Mouse (Mus musculus) left cerebral cortex, postnatal 4 days (tissue): Measurements from ENCODE around the gene Plce1. TPM values are rescaled to one million over a fixed set of nuclear protein-coding genes. Genes with fewer than 3 reads are reported as not detected.
A peak's percentile ranks its signal among the peaks of the same experiment; 100 is the strongest.

Experiments used
- DNase-seq: peaks from one replicate; pipeline ENCODE4 v3.0.0-alpha.2; 2022
- intact Hi-C: fragments of 180-260 bp; cut with DNase I; formaldehyde crosslinking; loops from one replicate; pipeline ENCODE4 v1.15.1; 2025
- total RNA-seq, 2 experiments: library from RNA; stranded (reverse); gene quantifications; 2 replicates each; pipeline ENCODE4 v1.2.3; 2021

The Plce1 gene
- total RNA-seq, 2 experiments from 2014 or later, result 9.0 to 9.1 TPM

GRCm38 (mm10) chr19:38578554-38579146 is 97.7 kb downstream of the Plce1 start:
- intact Hi-C loops, result no loop called here
- no peak for DNase-seq

DNA sequence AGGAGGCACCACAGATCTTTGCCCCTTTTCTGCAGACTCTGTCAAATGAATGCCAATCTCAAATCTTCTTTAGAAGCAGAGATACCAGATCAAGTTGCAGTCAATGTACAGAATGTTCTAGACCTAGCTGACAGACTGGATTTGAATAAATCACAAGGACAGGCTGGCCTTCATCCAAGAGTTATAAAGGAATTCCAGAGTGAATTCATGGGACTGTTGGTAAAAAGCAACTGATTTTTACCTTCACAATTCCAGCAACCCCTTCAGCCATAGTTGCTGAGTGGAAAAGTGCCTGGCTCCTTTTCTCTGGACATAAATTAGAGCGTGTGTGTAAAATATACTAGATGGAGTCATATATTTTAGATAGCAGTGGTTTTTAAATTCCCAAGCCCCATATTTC is 102.0 kb downstream of the Plce1 start:
- DNase-seq, result no peak
- intact Hi-C loops, result no loop called here

- intact Hi-C loops, result no loop called here
- DNase-seq, result peak; percentile 41
Measured at GRCm38 (mm10) chr19:38587559-38587958, 106.7 kb downstream of the Plce1 start.

- intact Hi-C loops, result no loop called here
- DNase-seq, result no peak
Measured at GRCm38 (mm10) chr19:38589466-38589865, 108.6 kb downstream of the Plce1 start.

- no peak for DNase-seq
- intact Hi-C loops, result no loop called here
Measured at GRCm38 (mm10) chr19:38589941-38590340, 109.0 kb downstream of the Plce1 start.

DNA sequence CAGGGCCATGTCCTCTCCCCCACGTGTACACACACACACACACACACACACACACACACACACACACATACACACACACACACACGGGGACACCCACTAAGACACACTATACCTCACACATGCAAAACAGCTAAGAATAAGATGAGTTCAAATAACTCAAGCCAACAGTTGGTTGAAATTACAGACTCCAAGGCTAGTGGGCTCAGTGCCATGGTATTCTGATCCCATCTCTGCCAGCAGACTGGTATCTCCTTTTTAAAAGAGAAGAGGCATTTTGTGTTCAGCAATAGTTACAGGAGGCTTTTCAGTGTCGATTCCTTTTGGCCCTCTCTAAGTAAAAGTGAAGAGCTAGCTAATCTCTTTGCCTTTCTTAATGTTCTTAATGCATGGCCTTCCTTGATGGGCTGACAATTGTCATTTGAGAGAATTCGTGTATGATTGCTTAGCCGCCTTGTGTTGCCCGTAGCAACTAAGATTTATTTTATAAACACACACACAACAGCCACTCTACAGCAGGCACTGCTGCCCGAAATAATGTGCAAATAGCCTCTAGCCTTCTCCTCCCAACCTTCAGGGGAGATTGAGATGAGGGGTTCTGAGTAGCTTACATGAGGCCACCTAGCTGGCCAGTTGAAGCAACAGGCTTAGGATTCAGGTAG is 111.8 kb downstream of the Plce1 start:
- intact Hi-C loops, result no loop called here
- no peak for DNase-seq

- intact Hi-C loops, result no loop called here
- DNase-seq, result no peak
Measured at GRCm38 (mm10) chr19:38593225-38593897, 112.5 kb downstream of the Plce1 start.

- DNase-seq, result no peak
- intact Hi-C loops, result no loop called here
Measured at GRCm38 (mm10) chr19:38596096-38596495, 115.2 kb downstream of the Plce1 start.

- intact Hi-C loops, result no loop called here
- no peak for DNase-seq
Measured at GRCm38 (mm10) chr19:38597392-38597791, 116.5 kb downstream of the Plce1 start.

- DNase-seq, result no peak
- intact Hi-C loops, result no loop called here
Measured at GRCm38 (mm10) chr19:38599001-38599400, 118.1 kb downstream of the Plce1 start.

GRCm38 (mm10) chr19:38601127-38601526 is 120.2 kb downstream of the Plce1 start:
- intact Hi-C loops, result no loop called here

DNA sequence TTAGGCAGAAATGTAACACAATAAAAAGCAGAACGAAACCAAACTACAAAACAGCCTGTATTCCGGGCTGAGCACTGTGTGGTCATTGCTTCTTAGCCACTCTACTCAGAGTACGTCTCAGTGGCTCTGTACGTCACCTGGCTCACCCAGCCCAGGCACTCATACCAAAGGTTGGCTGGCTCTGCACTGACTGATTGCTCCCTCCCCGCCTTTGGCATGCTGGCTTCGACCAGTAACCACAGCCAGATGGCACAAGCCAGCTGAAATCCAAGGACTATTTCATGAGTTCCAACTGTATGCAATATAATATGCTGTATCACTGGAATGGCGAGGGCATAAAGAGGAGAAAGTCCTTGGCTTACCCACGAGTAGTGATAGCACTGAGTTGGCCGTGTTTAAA is 121.9 kb downstream of the Plce1 start:
- intact Hi-C loops, result no loop called here
- DNase-seq, result peak; percentile 63

More at GRCm38 (mm10) chr19:38601127-38601526, 120.2 kb downstream of the Plce1 start:
- no peak for DNase-seq

DNA sequence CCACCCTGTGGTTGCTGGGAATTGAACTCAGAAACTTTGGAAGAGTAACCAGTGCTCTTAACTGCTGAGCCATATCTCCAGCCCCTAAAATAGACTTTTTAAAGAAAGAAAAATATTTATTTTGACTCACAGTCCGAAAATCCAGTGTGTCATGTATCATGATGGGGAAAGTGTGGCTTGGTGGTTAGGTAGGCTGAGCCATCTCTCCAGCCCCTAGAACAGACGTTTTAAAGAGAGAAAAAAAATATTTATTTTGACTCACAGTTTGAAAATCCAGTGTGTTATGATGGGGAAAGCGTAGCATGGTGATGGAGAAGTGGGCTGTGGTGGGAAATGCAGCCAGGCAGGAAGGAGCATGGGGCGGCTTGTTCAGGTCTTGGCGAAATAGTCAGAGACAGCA is 126.3 kb downstream of the Plce1 start:
- intact Hi-C loops, result no loop called here
- no peak for DNase-seq

DNA sequence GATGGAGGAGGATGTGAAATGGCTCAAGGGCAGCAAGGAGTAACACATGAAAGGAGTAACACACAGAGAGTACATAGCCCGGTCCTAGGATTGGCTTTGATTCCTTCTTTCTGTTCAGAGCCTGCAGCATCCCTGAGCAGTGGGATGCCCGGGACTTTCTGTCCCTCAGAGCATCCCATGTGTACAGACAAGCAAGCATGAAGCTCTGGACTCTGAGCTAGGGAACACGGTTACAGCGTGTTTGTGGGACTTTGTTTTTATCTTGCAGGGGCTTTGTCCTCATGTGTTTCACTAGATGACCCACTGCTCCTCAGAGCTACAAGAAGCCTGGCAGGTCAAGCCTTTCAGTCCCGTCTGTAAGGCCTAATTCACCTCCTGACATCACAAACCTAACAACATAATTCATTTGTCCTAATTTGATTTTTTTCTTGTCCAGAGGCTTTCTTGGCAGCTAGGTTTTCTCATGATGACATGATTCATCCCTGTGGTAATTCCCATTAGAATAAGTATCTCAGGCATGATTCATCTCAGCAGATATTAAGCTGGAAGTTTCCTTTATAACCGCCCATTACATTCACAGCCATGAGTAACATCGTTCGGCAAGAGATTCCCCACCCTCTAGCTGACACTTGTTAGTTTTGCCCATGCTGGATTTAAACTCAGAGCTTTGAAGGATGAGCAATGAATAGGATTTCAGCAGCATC is 128.2 kb downstream of the Plce1 start:
- intact Hi-C loops, result no loop called here
- DNase-seq, result no peak

GRCm38 (mm10) chr19:38610291-38610690 is 129.4 kb downstream of the Plce1 start:
- no peak for DNase-seq
- intact Hi-C loops, result no loop called here

GRCm38 (mm10) chr19:38610809-38611208 is 129.9 kb downstream of the Plce1 start:
- intact Hi-C loops, result no loop called here
- DNase-seq, result no peak

- intact Hi-C loops, result no loop called here
- DNase-seq, result no peak
Measured at GRCm38 (mm10) chr19:38614067-38614675, 133.3 kb downstream of the Plce1 start.

- intact Hi-C loops, result no loop called here
- DNase-seq, result no peak
Measured at GRCm38 (mm10) chr19:38615356-38615755, 134.4 kb downstream of the Plce1 start.

GRCm38 (mm10) chr19:38620134-38620533 is 139.2 kb downstream of the Plce1 start:
- intact Hi-C loops, result no loop called here
- no peak for DNase-seq

GRCm38 (mm10) chr19:38621546-38621945 is 140.6 kb downstream of the Plce1 start:
- intact Hi-C loops, result no loop called here
- peak; percentile 84 for DNase-seq
